9 mouse cellular contexts compared by ENCODE assay signal in genomic region chr6:52165441-52166370, GRCm38 (mm10). TPM values are rescaled to one million over a fixed set of nuclear protein-coding genes. Genes with fewer than 3 reads are reported as not detected.
DNase-seq lines count a peak whose midpoint lies in the region; ATAC-seq and TF ChIP-seq lines count a peak whose summit lies in the region.
"Had no signal": no experiment of that assay in that cellular context is flagged by ENCODE, and none has a peak within 500 bp of the region (broad histone marks: within the 10 kb centered on the region; RNA-seq: fewer than 3 reads in every experiment).

No protein-coding gene starts in this region.

- H3K4me3 ChIP-seq in forebrain, embryonic 11.5 days (ENCODE audit: low read depth, low read length), result no peak overlapping the region
- no peak overlapping the region for H3K4me3 ChIP-seq in forebrain, embryonic 16.5 days (replicated peaks; ENCODE audit: low read length)
- H3K4me3 ChIP-seq in intestine, embryonic 16.5 days (ENCODE audit: low read length), result peak overlapping the region; percentile 52
- no peak overlapping the region for H3K4me3 ChIP-seq in liver, postnatal 0 days (ENCODE audit: low read depth, low read length)

- peaks cover 2% of the 10 kb centered on the region; the same call in 1 of the 2 replicates for H3K4me1 ChIP-seq in forebrain, embryonic 11.5 days (replicated peaks; ENCODE audit: control insufficient read depth, insufficient read depth, low read length)
- no peaks in the 10 kb centered on the region for H3K4me1 ChIP-seq in forebrain, embryonic 16.5 days (replicated peaks; ENCODE audit: control insufficient read depth, insufficient read depth, low read length)
- H3K4me1 ChIP-seq in intestine, embryonic 16.5 days (ENCODE audit: control insufficient read depth, insufficient read depth, low read length), result peaks cover 13% of the 10 kb centered on the region
- H3K4me1 ChIP-seq in liver, postnatal 0 days (ENCODE audit: insufficient read depth), result no peaks in the 10 kb centered on the region; the same call in 1 of the 2 replicates

- H3K9me3 ChIP-seq in forebrain, embryonic 11.5 days (ENCODE audit: control insufficient read depth, low read length), result no peaks in the 10 kb centered on the region
- no peaks in the 10 kb centered on the region for H3K9me3 ChIP-seq in forebrain, embryonic 16.5 days (ENCODE audit: control insufficient read depth, low read length)
- no peaks in the 10 kb centered on the region for H3K9me3 ChIP-seq in intestine, embryonic 16.5 days (ENCODE audit: control insufficient read depth, low read length)
- no peaks in the 10 kb centered on the region for H3K9me3 ChIP-seq in liver, postnatal 0 days (ENCODE audit: low read length)

- DNase-seq in forebrain, embryonic 11.5 days (ENCODE audit: low spot score), result peak; percentile 55
- peak; percentile 68 for DNase-seq in embryo, embryonic 10.5 days (ENCODE audit: low spot score)
- DNase-seq in liver, postnatal 0 days, result peak; percentile 14
- DNase-seq in cerebellum, adult 9-10 months, result no peak
- DNase-seq in cerebellum, adult 11-12 months, result no peak
- no peak for DNase-seq in frontal cortex, postnatal 14 days (ENCODE audit: low spot score in 2 of 2)
- DNase-seq: layer of hippocampus, postnatal 36 days had no signal

- no peak for ATAC-seq in forebrain, embryonic 11.5 days (replicated peaks; ENCODE audit: low FRiP score)
- no peak for ATAC-seq in forebrain, embryonic 16.5 days
- no peak for ATAC-seq in intestine, embryonic 16.5 days
- ATAC-seq in liver, postnatal 0 days, result no peak

- H3K27me3 ChIP-seq in forebrain, embryonic 11.5 days (ENCODE audit: control insufficient read depth, insufficient read depth, low read length), result peaks cover 93% of the 10 kb centered on the region
- peaks cover 84% of the 10 kb centered on the region for H3K27me3 ChIP-seq in forebrain, embryonic 16.5 days (replicated peaks; ENCODE audit: control insufficient read depth, insufficient read depth, low read length)
- H3K27me3 ChIP-seq in intestine, embryonic 16.5 days (replicated peaks; ENCODE audit: control insufficient read depth, insufficient read depth, low read length), result peaks cover 19% of the 10 kb centered on the region
- peaks cover 95% of the 10 kb centered on the region for H3K27me3 ChIP-seq in liver, postnatal 0 days (ENCODE audit: insufficient read depth, low read length)

- H3K36me3 ChIP-seq in forebrain, embryonic 11.5 days (ENCODE audit: control insufficient read depth, insufficient read depth, low read length), result no peaks in the 10 kb centered on the region
- no peaks in the 10 kb centered on the region for H3K36me3 ChIP-seq in forebrain, embryonic 16.5 days (ENCODE audit: control insufficient read depth, insufficient read depth)
- H3K36me3 ChIP-seq in intestine, embryonic 16.5 days (ENCODE audit: control insufficient read depth, insufficient read depth, low read length), result no peaks in the 10 kb centered on the region
- H3K36me3 ChIP-seq in liver, postnatal 0 days (replicated peaks; ENCODE audit: insufficient read depth, low read length), result no peaks in the 10 kb centered on the region

- no peak overlapping the region for H3K4me2 ChIP-seq in forebrain, embryonic 11.5 days (ENCODE audit: low read depth, low read length, severe bottlenecking)
- no peak overlapping the region for H3K4me2 ChIP-seq in forebrain, embryonic 16.5 days (ENCODE audit: low read length)
- peak overlapping the region; percentile 69 for H3K4me2 ChIP-seq in intestine, embryonic 16.5 days (ENCODE audit: low read depth, low read length)
- H3K4me2 ChIP-seq in liver, postnatal 0 days (ENCODE audit: low read depth, low read length), result peak overlapping the region; percentile 44

- H3K27ac ChIP-seq in forebrain, embryonic 11.5 days (ENCODE audit: low read depth, low read length), result no peak overlapping the region
- no peak overlapping the region for H3K27ac ChIP-seq in forebrain, embryonic 16.5 days (ENCODE audit: low read length)
- H3K27ac ChIP-seq in intestine, embryonic 16.5 days (ENCODE audit: low read length), result peak overlapping the region; percentile 87
- H3K27ac ChIP-seq in liver, postnatal 0 days (ENCODE audit: low read depth), result peak overlapping the region; percentile 39; the same call in 1 of the 2 replicates

- no peak for TF ChIP-seq CTCF in liver, postnatal 0 days (IDR thresholded peaks at IDR 0.05; ENCODE audit: low read depth)

- TF ChIP-seq EP300 in liver, postnatal 0 days (IDR thresholded peaks at IDR 0.05; ENCODE audit: low read depth), result no peak

- under 1% methylated on average over 28 of the region's 28 CpGs for WGBS in forebrain, embryonic 11.5 days
- under 1% methylated on average over 28 of the region's 28 CpGs for WGBS in forebrain, embryonic 16.5 days
- WGBS in intestine, embryonic 16.5 days, result 23% methylated on average over 28 of the region's 28 CpGs
- WGBS in liver, postnatal 0 days (ENCODE audit: insufficient replicate concordance), result 10% methylated on average over 28 of the region's 28 CpGs

- no peak overlapping the region for H3K9ac ChIP-seq in forebrain, embryonic 11.5 days (ENCODE audit: low read length)
- H3K9ac ChIP-seq in forebrain, embryonic 16.5 days (replicated peaks; ENCODE audit: low read depth, low read length), result no peak overlapping the region
- H3K9ac ChIP-seq in intestine, embryonic 16.5 days (ENCODE audit: low read depth, low read length), result peak overlapping the region; percentile 74
- H3K9ac ChIP-seq in liver, postnatal 0 days (replicated peaks), result no peak overlapping the region

RNA-seq across cellular contexts. Expression of gene Hoxa2, which starts 1.1 kb away (rescaled TPM):
- not detected in 2 replicates for polyA plus RNA-seq in forebrain, embryonic 11.5 days (2014; fragmentation: Nextera tagmentation; extraction: Ambion mirVana)
- not detected in 2 replicates for polyA plus RNA-seq in forebrain, embryonic 16.5 days (2015; fragmentation: Nextera tagmentation; extraction: Ambion mirVana)
- polyA plus RNA-seq in intestine, embryonic 16.5 days (2015; fragmentation: Nextera tagmentation; extraction: Ambion mirVana), result 5.0 and 5.1 TPM in 2 replicates
- polyA plus RNA-seq in liver, postnatal 0 days (2015; fragmentation: Nextera tagmentation; extraction: Ambion mirVana), result 0.39 and 0.63 TPM in 2 replicates

RNA-seq across cellular contexts. Expression of gene Hoxa1, which starts 7.6 kb away (rescaled TPM):
- 0.43 TPM in 1 of 2 replicates, not detected in the other for polyA plus RNA-seq in forebrain, embryonic 11.5 days (2014; fragmentation: Nextera tagmentation; extraction: Ambion mirVana)
- not detected in 2 replicates for polyA plus RNA-seq in forebrain, embryonic 16.5 days (2015; fragmentation: Nextera tagmentation; extraction: Ambion mirVana)
- polyA plus RNA-seq in intestine, embryonic 16.5 days (2015; fragmentation: Nextera tagmentation; extraction: Ambion mirVana), result 0.72 and 0.88 TPM in 2 replicates
- polyA plus RNA-seq in liver, postnatal 0 days (2015; fragmentation: Nextera tagmentation; extraction: Ambion mirVana), result 0.11 and 0.16 TPM in 2 replicates

RNA-seq across cellular contexts. Expression of gene 5730596B20Rik, which starts 11.6 kb away (rescaled TPM):
- polyA plus RNA-seq in forebrain, embryonic 11.5 days (2014; fragmentation: Nextera tagmentation; extraction: Ambion mirVana), result not detected in 2 replicates
- not detected in 2 replicates for polyA plus RNA-seq in forebrain, embryonic 16.5 days (2015; fragmentation: Nextera tagmentation; extraction: Ambion mirVana)
- polyA plus RNA-seq in intestine, embryonic 16.5 days (2015; fragmentation: Nextera tagmentation; extraction: Ambion mirVana), result 1.5 TPM in 2 replicates
- not detected in 2 replicates for polyA plus RNA-seq in liver, postnatal 0 days (2015; fragmentation: Nextera tagmentation; extraction: Ambion mirVana)

RNA-seq across cellular contexts. Expression of gene Hoxa4, which starts 25.8 kb away (rescaled TPM):
- polyA plus RNA-seq in forebrain, embryonic 11.5 days (2014; fragmentation: Nextera tagmentation; extraction: Ambion mirVana), result not detected in 2 replicates
- polyA plus RNA-seq in forebrain, embryonic 16.5 days (2015; fragmentation: Nextera tagmentation; extraction: Ambion mirVana), result not detected in 2 replicates
- polyA plus RNA-seq in intestine, embryonic 16.5 days (2015; fragmentation: Nextera tagmentation; extraction: Ambion mirVana), result 1.7 and 2.4 TPM in 2 replicates
- polyA plus RNA-seq in liver, postnatal 0 days (2015; fragmentation: Nextera tagmentation; extraction: Ambion mirVana), result 0.13 and 0.30 TPM in 2 replicates

RNA-seq across cellular contexts. Expression of gene Hoxa5, which starts 38.7 kb away (rescaled TPM):
- polyA plus RNA-seq in forebrain, embryonic 11.5 days (2014; fragmentation: Nextera tagmentation; extraction: Ambion mirVana), result not detected in 2 replicates
- polyA plus RNA-seq in forebrain, embryonic 16.5 days (2015; fragmentation: Nextera tagmentation; extraction: Ambion mirVana), result not detected in 2 replicates
- 15.3 and 15.5 TPM in 2 replicates for polyA plus RNA-seq in intestine, embryonic 16.5 days (2015; fragmentation: Nextera tagmentation; extraction: Ambion mirVana)
- 0.58 and 0.73 TPM in 2 replicates for polyA plus RNA-seq in liver, postnatal 0 days (2015; fragmentation: Nextera tagmentation; extraction: Ambion mirVana)

Comparison
In these comparisons a context has a peak if more than half of its experiments do, and no peak if none do; other contexts are left out.
1. DNase-seq: peak in forebrain, embryonic 11.5 days (single experiment), embryo, embryonic 10.5 days (single experiment) and liver, postnatal 0 days (single experiment); none in cerebellum, adult 9-10 months (single experiment), cerebellum, adult 11-12 months (single experiment) and frontal cortex, postnatal 14 days (0 of 2).
2. H3K27ac ChIP-seq: peak in intestine, embryonic 16.5 days (single experiment) and liver, postnatal 0 days (single experiment); none in forebrain, embryonic 11.5 days (single experiment) and forebrain, embryonic 16.5 days (single experiment).
3. H3K4me2 ChIP-seq: peak in intestine, embryonic 16.5 days (single experiment) and liver, postnatal 0 days (single experiment); none in forebrain, embryonic 11.5 days (single experiment) and forebrain, embryonic 16.5 days (single experiment).